Mouse (Mus musculus) midbrain, embryonic 12.5 days (tissue): ENCODE measurements around the gene Acsm4. TPM values are rescaled to one million over a fixed set of nuclear protein-coding genes. Genes with fewer than 3 reads are reported as not detected.
"Not testable (repeated sequence)": the region's sequence is repeated elsewhere in the genome, so short reads cannot be mapped to it uniquely, and the experiment has no call there.

Experiments
- ATAC-seq: fragments of 200-750 bp; cut with Nextera tagmentation; 2 replicates; pipeline ENCODE4 v1.8.0; 2017; ENCODE audit warnings: low read depth, moderate TSS enrichment, moderate library complexity; ENCODE audit not compliant: low FRiP score
- H3K27ac ChIP-seq: fragments of 300-500 bp; sonication (generic); replicated peaks from 2 replicates; pipeline ENCODE4 v1.5.1; 2016; ENCODE audit warnings: mild to moderate bottlenecking
- H3K27me3 ChIP-seq: fragments of 300-500 bp; sonication (generic); 2 replicates; pipeline ENCODE4 v1.6.1; 2016; ENCODE audit warnings: mild to moderate bottlenecking
- H3K36me3 ChIP-seq: fragments of 300-500 bp; sonication (generic); 2 replicates; pipeline ENCODE4 v1.6.1; 2016
- H3K4me1 ChIP-seq: fragments of 300-500 bp; sonication (generic); 2 replicates; pipeline ENCODE4 v1.6.1; 2016
- H3K4me2 ChIP-seq: fragments of 300-500 bp; sonication (generic); replicated peaks from 2 replicates; pipeline ENCODE4 v1.6.1; 2016; ENCODE audit warnings: mild to moderate bottlenecking, moderate library complexity
- H3K4me3 ChIP-seq: fragments of 300-500 bp; sonication (generic); 2 replicates; pipeline ENCODE4 v1.5.1; 2016; ENCODE audit warnings: mild to moderate bottlenecking
- H3K9ac ChIP-seq: fragments of 300-500 bp; sonication (generic); replicated peaks from 2 replicates; pipeline ENCODE4 v1.6.1; 2016; ENCODE audit warnings: mild to moderate bottlenecking, moderate library complexity
- H3K9me3 ChIP-seq: fragments of 300-500 bp; sonication (generic); 2 replicates; pipeline ENCODE4 v1.6.1; 2016; ENCODE audit warnings: mild to moderate bottlenecking
- WGBS: fragments of 180-500 bp; shearing (Covaris S2); methylation state at CpG from one replicate; pipeline ENCODE4 v1.1.7; 2016; 5-methylcytosine and 5-hydroxymethylcytosine counted together
- polyA plus RNA-seq: library from polyadenylated mRNA; unstranded; fragments of >200 nt; fragmentation: Nextera tagmentation; extraction: Ambion mirVana; gene quantifications from 2 replicates; pipeline ENCODE4 v1.2.1, GENCODE M21; 2016

The Acsm4 gene
- polyA plus RNA-seq, 1 experiment from 2014 or later, result not detected

- Histone ChIP-seq H3K4me3 (peak overlapping the region; percentile 94), H3K9ac (peak overlapping the region; percentile 86), H3K27ac (0 out of 2 replicates have a peak overlapping the region, but pooled peaks have one; percentile 46), H3K4me1 (peaks cover 6% of the 10 kb centered on the region), H3K36me3 (peaks cover 30% of the 10 kb centered on the region), H3K27me3 (no peaks in the 10 kb centered on the region; the same call in 1 of the 2 replicates), H3K9me3 (no peaks in the 10 kb centered on the region), H3K4me2 (peak overlapping the region; percentile 80)
- 17% methylated on average over 8 of the region's 8 CpGs for WGBS
- peak; percentile 47 for ATAC-seq
These were observed 31.1 kb downstream of the Acsm4 start for GRCm38 (mm10) chr7:119720947-119721310.

- no peak overlapping the region for H3K4me2 ChIP-seq
- H3K27ac ChIP-seq, result no peak overlapping the region
- ATAC-seq, result no peak
- no peaks in the 10 kb centered on the region for H3K4me1 ChIP-seq
- H3K27me3 ChIP-seq, result no peaks in the 10 kb centered on the region; the same call in 1 of the 2 replicates
- H3K9ac ChIP-seq, result no peak overlapping the region
- H3K36me3 ChIP-seq, result no peaks in the 10 kb centered on the region
- H3K4me3 ChIP-seq, result no peak overlapping the region
- H3K9me3 ChIP-seq, result no peaks in the 10 kb centered on the region
- WGBS, result 94% methylated on average over 2 of the region's 2 CpGs
These were observed 37.8 kb downstream of the Acsm4 start for GRCm38 (mm10) chr7:119727621-119728020.

- not testable (repeated sequence) for H3K9ac ChIP-seq, H3K36me3 ChIP-seq, H3K4me3 ChIP-seq, H3K27me3 ChIP-seq, H3K27ac ChIP-seq, H3K4me1 ChIP-seq, ATAC-seq, H3K9me3 ChIP-seq, H3K4me2 ChIP-seq
- 84% methylated on average over 4 of the region's 4 CpGs for WGBS
These were observed 41.4 kb downstream of the Acsm4 start for GRCm38 (mm10) chr7:119731262-119731661.

GRCm38 (mm10) chr7:119738877-119739276 is 49.1 kb downstream of the Acsm4 start:
- WGBS, result 91% methylated on average over 2 of the region's 2 CpGs
- no peaks in the 10 kb centered on the region; the same call in 1 of the 2 replicates for H3K27me3 ChIP-seq
- no peak overlapping the region for H3K4me2 ChIP-seq
- H3K9ac ChIP-seq, result no peak overlapping the region
- no peak overlapping the region for H3K4me3 ChIP-seq
- H3K36me3 ChIP-seq, result no peaks in the 10 kb centered on the region
- ATAC-seq, result peak; percentile 41; the same call in 1 of the 2 replicates
- H3K9me3 ChIP-seq, result no peaks in the 10 kb centered on the region
- no peak overlapping the region for H3K27ac ChIP-seq
- H3K4me1 ChIP-seq, result no peaks in the 10 kb centered on the region

- WGBS, result 11% methylated on average over 20 of the region's 44 CpGs
- H3K9me3 ChIP-seq, H3K36me3 ChIP-seq, H3K27me3 ChIP-seq, H3K4me1 ChIP-seq, H3K27ac ChIP-seq: not testable (repeated sequence)
- Histone ChIP-seq H3K4me2 (peak overlapping the region; percentile 50), H3K9ac (peak overlapping the region; percentile 53), H3K4me3 (peak overlapping the region; percentile 41)
- peak; percentile 59 for ATAC-seq
These were observed 50.1 kb downstream of the Acsm4 start for GRCm38 (mm10) chr7:119739798-119740468.

DNA sequence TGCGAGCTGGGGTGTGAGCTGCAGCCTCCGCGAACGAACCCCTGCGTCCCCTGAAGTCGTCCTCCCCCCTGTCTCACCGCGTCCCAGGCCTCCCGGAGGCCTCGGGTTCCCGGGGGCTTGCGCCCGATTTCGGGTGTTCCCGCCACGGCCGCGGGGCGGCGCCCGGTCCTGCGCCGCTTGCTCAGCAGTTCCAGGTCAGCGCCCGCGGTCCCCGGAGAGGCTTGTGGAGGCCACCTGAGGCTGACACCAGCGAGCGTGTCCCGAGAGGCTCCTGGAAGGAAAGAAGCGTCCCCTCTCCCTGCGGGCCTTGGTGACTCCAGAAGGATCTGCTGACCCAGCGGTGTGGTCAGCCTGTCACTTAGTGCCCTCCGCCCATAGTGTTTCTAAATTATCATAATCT is 54.5 kb downstream of the Acsm4 start:
- 8% methylated on average over 34 of the region's 34 CpGs for WGBS
- Histone ChIP-seq H3K36me3 (no peaks in the 10 kb centered on the region), H3K9me3 (no peaks in the 10 kb centered on the region), H3K27ac (no peak overlapping the region), H3K4me1 (peaks cover 5% of the 10 kb centered on the region), H3K4me3 (peak overlapping the region; percentile 22), H3K9ac (no peak overlapping the region), H3K27me3 (no peaks in the 10 kb centered on the region; the same call in 1 of the 2 replicates), H3K4me2 (peak overlapping the region; percentile 43)
- peak; percentile 58; the same call in 1 of the 2 replicates for ATAC-seq

DNA sequence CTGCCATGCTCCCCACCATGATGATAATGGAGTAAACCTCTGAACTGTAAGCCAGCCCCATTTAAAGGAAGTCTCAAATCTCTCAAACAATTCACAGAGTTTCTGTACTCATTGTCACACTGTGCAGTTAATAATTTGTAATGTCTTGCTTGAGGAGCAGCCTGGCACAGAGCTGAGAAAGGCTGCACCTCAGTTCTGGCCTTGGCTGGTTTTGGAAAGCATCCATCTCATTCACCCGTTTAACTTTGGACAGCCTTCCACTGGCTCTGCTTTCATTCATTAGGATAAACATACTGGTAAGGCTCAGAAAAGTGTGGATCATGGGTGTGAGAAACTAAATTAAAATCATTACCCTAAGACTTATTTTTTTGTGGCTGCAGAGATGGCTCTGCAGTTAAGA is 56.0 kb downstream of the Acsm4 start:
- no peak overlapping the region for H3K4me3 ChIP-seq
- H3K9me3 ChIP-seq, result no peaks in the 10 kb centered on the region
- ATAC-seq, result no peak
- peaks cover 5% of the 10 kb centered on the region for H3K4me1 ChIP-seq
- H3K27ac ChIP-seq, result no peak overlapping the region
- no peaks in the 10 kb centered on the region for H3K36me3 ChIP-seq
- WGBS, result 83% methylated on average over 1 of the region's 1 CpGs
- H3K4me2 ChIP-seq, result no peak overlapping the region
- H3K27me3 ChIP-seq, result no peaks in the 10 kb centered on the region; the same call in 1 of the 2 replicates
- H3K9ac ChIP-seq, result no peak overlapping the region

DNA sequence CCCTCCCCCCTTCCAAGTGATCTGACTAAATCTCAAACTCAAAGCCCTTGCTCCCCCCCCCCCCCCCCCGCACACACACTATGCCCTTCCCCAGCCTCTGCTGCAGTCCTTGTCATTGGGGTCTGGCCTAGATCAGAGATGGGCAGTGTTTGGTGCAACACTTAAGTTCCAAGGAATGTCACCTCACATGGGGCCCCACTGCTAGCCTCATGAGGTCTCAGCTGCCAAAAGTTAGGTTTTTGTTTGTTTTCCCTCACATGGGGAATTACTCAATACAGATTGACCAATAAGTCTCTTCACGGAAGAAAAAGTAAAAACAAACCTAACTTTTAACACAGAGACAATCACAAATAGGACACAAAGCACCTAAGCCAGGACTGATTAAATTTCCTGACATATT is 58.9 kb downstream of the Acsm4 start:
- Histone ChIP-seq H3K4me2 (no peak overlapping the region), H3K9ac (no peak overlapping the region), H3K27ac (no peak overlapping the region), H3K4me1 (peaks cover 5% of the 10 kb centered on the region), H3K36me3 (no peaks in the 10 kb centered on the region), H3K27me3 (no peaks in the 10 kb centered on the region), H3K4me3 (no peak overlapping the region), H3K9me3 (no peaks in the 10 kb centered on the region)
- no peak for ATAC-seq
- WGBS, result 86% methylated on average over 1 of the region's 2 CpGs

DNA sequence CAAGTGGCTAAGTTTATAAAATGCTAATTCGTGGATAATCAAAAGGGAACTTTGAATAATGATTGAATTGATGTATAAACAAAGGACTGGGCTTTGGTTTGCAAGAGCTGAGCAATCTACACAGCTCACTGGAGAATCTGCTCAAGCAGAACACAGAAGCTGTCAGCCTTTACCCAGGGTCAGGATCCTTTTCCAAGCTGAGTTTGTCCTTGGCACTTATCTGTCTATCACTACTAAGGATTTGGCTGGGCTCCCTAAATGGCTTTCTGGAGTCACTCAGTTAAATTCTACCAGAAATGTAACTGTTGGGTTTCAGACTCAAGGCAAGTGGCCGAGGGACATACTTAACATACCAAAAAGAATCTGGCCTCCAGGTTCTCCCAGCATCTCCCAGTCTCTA is 60.1 kb downstream of the Acsm4 start:
- no peak for ATAC-seq
- Histone ChIP-seq H3K27ac (no peak overlapping the region), H3K9ac (no peak overlapping the region), H3K4me1 (no peaks in the 10 kb centered on the region), H3K27me3 (no peaks in the 10 kb centered on the region), H3K9me3 (no peaks in the 10 kb centered on the region), H3K36me3 (no peaks in the 10 kb centered on the region), H3K4me2 (no peak overlapping the region), H3K4me3 (no peak overlapping the region)
- 61% methylated on average over 2 of the region's 2 CpGs for WGBS

GRCm38 (mm10) chr7:119753696-119754095 is 63.9 kb downstream of the Acsm4 start:
- Histone ChIP-seq H3K27me3 (no peaks in the 10 kb centered on the region), H3K4me3 (no peak overlapping the region), H3K27ac (no peak overlapping the region), H3K36me3 (no peaks in the 10 kb centered on the region), H3K9me3 (no peaks in the 10 kb centered on the region), H3K4me1 (no peaks in the 10 kb centered on the region), H3K4me2 (no peak overlapping the region), H3K9ac (no peak overlapping the region)
- no peak for ATAC-seq
- WGBS, result 83% methylated on average over 1 of the region's 1 CpGs

DNA sequence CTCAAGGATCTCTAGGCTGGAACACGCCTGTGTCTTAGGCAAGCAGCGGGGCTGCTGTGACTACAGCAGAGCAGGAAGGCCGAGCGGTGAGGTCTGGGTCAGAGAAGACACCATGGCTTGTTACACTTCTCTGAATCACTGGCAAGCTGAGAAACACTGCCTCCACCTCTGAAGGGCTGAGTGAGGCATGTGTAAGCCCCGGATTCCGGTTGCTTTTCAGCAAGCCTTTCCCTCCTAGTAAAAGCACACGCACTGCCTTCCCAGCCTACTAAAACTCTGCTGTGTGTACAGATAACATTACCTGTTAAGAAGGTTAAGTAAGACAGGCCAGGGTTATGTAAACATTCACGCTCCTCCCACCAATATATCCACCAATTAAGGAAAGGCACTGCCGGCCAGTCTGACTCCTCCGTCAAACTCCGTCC is 70.7 kb downstream of the Acsm4 start, which contains the start of gene Acsm3:
Gene Acsm3 (plus strand): TSS at position 397 of the 425 bp plus-strand sequence.
- ATAC-seq, result no peak
- WGBS, result 84% methylated on average over 11 of the region's 11 CpGs
- H3K27me3 ChIP-seq, result no peaks in the 10 kb centered on the region
- H3K9me3 ChIP-seq, result no peaks in the 10 kb centered on the region
- no peak within 1 kb of the TSS for H3K4me3 ChIP-seq
- H3K36me3 ChIP-seq, result no peaks in the 10 kb centered on the region
- no peak within 1 kb of the TSS for H3K27ac ChIP-seq
- no peak within 1 kb of the TSS for H3K9ac ChIP-seq
- H3K4me1 ChIP-seq, result no peaks in the 10 kb centered on the region
- H3K4me2 ChIP-seq, result no peak within 1 kb of the TSS

GRCm38 (mm10) chr7:119762166-119762697 is 72.4 kb downstream of the Acsm4 start:
- no peaks in the 10 kb centered on the region for H3K9me3 ChIP-seq
- no peak overlapping the region for H3K4me3 ChIP-seq
- no peak overlapping the region for H3K4me2 ChIP-seq
- WGBS, result 74% methylated on average over 4 of the region's 4 CpGs
- H3K9ac ChIP-seq, result no peak overlapping the region
- H3K27ac ChIP-seq, result no peak overlapping the region
- H3K4me1 ChIP-seq, result no peaks in the 10 kb centered on the region
- H3K27me3 ChIP-seq, result no peaks in the 10 kb centered on the region
- H3K36me3 ChIP-seq, result no peaks in the 10 kb centered on the region
- ATAC-seq, result no peak
